Mouse (Mus musculus) ES-Bruce4 (cell line): Measurements from ENCODE around the gene Il4ra.

Source experiments
- CTCF ChIP-seq: IDR thresholded peaks from one replicate; pipeline ENCODE4 v1.8.1; 2011; ENCODE audit warnings: low read depth, low read length
- POLR2A ChIP-seq: IDR thresholded peaks from one replicate; pipeline ENCODE4 v1.8.1; 2011; ENCODE audit warnings: low read length; ENCODE audit not compliant: insufficient read depth

- TF ChIP-seq POLR2A: no peak
- TF ChIP-seq CTCF: no peak
These were observed 25.7 kb downstream of the Il4ra start for GRCm38 (mm10) chr7:125577486-125578088.
